Mouse (Mus musculus) brain, adult 2 months (tissue): Measurements from ENCODE around the gene Gm49396.

Source experiments
- DNase-seq: peaks from one replicate; pipeline ENCODE4 v3.0.0; 2011; ENCODE audit warnings: low read depth, low spot score

Gene Gm49396

GRCm38 (mm10) chr7:30552102-30553020 lies 10.8 kb upstream of the Gm49396 start, which contains the start of the genes Hspb6 and Proser3:
Gene Hspb6, plus strand, starts transcription at chr7:30552178.
Gene Proser3, minus strand, starts transcription at chr7:30552299.
- peak; percentile 100 for DNase-seq

- DNase-seq, result peak; percentile 59
Measured at GRCm38 (mm10) chr7:30553021-30553589, 10.0 kb upstream of the Gm49396 start.

GRCm38 (mm10) chr7:30553810-30554584 lies 9.1 kb upstream of the Gm49396 start:
- no peak for DNase-seq

DNA sequence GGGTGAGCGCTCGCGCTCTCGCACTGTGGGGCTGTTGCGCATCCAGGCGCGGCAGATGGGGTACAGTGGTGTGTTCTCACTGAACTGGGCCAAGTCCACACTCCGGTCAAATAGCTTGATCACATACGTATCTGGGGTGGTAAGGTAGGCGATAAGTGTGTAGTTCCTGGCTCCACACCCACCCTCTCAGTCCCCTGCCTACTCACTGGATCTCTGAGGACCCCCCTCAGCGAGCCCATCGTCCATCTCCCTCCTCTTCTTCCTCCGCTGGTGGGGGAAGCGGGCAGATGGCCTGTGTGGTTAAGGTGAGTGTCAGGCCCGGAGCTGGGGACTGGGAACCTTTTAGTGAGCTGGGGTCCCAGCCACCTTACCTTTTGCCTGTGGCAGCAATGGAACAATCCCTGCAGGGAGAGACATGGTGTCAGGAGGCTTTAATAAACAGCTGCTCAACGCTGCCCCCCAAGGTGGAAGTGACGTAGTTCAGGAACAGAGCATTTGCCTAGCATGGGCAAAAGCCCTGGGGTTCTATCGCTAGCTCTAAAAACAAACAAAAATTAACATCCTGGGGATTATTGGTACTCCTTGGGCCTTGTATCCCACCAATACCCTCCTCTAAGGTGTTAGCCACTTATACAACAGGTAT lies 6.1 kb upstream of the Gm49396 start:
- no peak for DNase-seq

- DNase-seq, result peak; percentile 39
Measured at GRCm38 (mm10) chr7:30557901-30558514, 5.1 kb upstream of the Gm49396 start.

DNA sequence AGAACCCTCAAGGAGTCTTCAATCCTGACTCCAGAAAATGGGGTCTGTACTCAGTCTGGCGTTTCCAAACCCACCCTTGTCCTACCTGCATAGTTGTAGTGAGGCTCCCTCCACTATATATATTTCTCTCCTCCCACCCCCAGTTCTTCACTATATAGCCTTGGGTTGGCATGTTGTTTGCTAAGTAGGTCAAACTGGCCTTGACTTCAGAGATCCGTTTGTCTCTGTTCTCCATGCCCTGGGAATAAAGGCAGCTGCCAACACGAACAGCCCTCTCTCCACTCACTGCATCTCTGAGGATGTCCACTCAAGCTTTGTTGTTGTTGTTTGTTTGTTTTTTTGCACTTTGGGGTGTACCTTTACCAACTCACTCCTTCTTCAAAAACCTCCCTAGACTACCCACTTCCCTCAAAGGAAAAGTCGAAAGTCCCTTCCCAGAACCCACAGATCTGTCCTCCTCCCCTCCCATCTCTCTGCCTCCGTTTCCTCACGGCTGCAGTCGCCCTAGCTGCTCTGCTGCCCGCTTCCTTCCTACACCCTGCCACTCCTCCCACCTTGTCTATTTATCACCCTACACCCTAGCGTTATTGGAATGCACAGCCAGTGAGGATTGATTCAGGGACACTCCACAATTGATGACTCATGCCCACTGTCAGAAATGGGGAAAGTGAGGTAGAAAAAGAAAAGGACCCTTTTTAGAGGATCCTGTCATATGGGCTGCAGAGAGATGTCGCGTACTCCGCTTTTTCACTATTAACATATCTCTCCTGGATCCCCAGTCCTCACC lies 4.3 kb upstream of the Gm49396 start:
- peak; percentile 36 for DNase-seq

DNA sequence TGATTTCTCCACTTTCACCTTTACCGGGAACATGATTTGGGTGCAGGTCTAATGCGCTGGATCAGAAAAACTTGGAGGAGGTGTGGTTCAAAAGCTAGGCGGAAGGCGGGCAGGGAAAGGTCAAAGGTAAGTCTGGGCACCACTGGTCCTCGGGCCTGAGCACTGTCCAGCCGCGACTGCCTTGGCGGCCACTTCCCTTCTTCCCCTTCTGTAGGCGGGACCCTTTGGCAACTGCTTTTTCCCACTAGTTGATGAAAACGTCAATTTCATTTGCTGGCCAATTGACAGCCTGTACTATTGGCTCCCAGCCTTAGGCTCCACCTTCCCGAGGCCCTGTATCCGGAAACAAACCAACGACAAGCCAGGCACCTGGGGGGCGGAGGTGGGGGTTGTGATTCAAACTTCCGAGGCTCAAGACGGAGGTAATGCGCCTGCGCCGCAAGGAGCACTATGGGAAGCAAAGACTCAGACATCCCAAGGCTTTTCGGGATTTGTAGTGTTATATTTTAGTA lies 3.6 kb upstream of the Gm49396 start, which contains the start of gene Lin37:
TSS of gene Lin37 (minus strand) at position 396 of the 512 bp plus-strand sequence.
- peak; percentile 100 for DNase-seq

- no peak for DNase-seq
Measured at GRCm38 (mm10) chr7:30560296-30560695, 2.8 kb upstream of the Gm49396 start.

GRCm38 (mm10) chr7:30562526-30563116 lies 523 bp upstream of the Gm49396 start:
- peak; percentile 40 for DNase-seq

- DNase-seq, result peak; percentile 44
Measured at GRCm38 (mm10) chr7:30563906-30564280, 749 bp downstream of the Gm49396 start.

- no peak for DNase-seq
Measured at GRCm38 (mm10) chr7:30564970-30565571, 1.9 kb downstream of the Gm49396 start, which contains the start of gene Igflr1. Gene Igflr1, plus strand, starts transcription at chr7:30565427.

GRCm38 (mm10) chr7:30566033-30566432 lies 2.9 kb downstream of the Gm49396 start:
- no peak for DNase-seq

DNA sequence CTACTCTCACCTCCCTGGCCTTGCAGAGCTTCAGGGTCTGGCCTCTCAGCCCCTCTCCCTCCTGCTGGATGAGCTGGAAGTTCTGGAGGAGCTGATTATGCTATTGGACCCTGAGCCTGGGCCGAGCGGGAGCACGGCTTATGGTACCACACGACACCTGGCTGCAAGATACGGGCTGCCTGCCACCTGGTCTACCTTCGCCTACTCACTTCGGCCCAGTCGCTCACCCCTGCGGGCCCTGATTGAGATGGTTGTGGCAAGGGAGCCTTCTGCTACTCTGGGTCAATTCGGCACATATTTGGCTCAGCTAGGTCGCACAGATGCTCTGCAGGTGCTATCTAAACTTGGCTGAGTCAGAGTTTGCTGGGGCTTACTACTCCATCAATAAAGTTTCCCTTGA lies 4.4 kb downstream of the Gm49396 start:
- no peak for DNase-seq

GRCm38 (mm10) chr7:30572389-30572788 lies 9.2 kb downstream of the Gm49396 start:
- no peak for DNase-seq

- DNase-seq, result peak; percentile 81
Measured at GRCm38 (mm10) chr7:30572969-30573368, 9.8 kb downstream of the Gm49396 start.

DNA sequence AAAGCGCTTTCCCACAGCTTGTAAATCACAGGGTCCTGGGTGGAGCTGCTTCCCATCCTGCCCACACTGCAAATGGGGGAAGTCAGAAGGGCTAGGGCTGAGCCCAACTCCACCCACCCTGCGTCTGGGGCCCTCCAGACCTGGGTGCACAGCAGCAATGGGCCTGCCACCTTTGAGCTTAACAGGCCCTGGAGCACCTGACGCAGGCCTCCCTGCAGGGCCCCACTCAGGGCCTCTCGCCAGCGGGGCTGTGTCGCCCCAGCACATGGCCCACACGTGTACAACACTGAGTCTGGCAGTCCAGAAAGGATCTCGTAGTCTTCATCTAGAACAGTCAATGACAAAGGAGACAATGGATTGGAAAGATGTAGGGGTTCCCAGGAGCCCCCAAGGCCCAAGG lies 16.8 kb downstream of the Gm49396 start:
- no peak for DNase-seq

DNA sequence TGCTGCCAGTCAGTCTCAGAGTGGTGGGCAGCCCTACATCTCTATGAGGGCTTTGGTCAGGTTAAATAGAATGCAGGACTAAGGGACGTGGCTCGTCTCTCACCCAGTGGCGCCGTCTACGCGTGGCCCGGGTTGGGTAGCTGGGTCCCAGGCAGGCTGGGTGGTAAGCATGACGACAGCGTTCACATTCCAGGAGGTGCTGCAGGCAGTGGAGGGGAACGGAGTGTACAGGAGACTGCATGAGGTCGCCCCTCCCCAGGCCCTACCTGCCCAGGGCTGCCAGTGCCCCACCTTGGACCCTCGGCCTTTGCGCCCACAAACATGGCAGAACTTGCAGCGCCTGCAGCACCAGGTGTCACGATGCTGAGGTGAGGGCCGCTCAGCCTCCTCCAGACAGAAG lies 18.4 kb downstream of the Gm49396 start:
- DNase-seq, result no peak

- DNase-seq, result no peak
Measured at GRCm38 (mm10) chr7:30584339-30584738, 21.2 kb downstream of the Gm49396 start.

DNA sequence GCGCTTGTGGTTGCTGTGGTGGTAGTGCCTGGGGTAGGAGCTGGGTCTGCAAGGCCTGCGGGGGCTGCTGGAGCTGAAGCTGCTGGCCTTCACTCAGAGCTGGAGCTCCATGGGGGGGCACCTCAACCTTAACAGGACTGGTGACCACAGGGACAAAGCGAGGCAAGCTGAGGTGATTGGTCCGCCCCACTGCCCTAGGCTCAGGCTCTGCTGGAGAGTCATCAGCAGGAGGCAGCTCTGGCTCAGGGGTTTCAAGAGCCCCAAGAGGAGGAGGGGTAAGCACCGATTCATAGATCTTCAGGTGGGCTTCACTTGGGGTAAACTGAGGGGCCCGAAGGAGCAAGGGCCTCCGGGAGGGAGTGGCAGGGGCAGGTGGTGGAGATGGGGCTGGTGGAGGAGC lies 22.0 kb downstream of the Gm49396 start:
- no peak for DNase-seq
